Mouse (Mus musculus) intestine, embryonic 16.5 days (tissue): ENCODE data around the gene Psmb11. TPM values are rescaled to one million over a fixed set of nuclear protein-coding genes. Genes with fewer than 3 reads are reported as not detected.
"Not testable (repeated sequence)": the region's sequence is repeated elsewhere in the genome, so short reads cannot be mapped to it uniquely, and the experiment has no call there.

Experiments
- ATAC-seq: fragments of 200-750 bp; cut with Nextera tagmentation; 2 replicates; pipeline ENCODE4 v1.8.0; 2017; ENCODE audit warnings: moderate TSS enrichment, moderate library complexity
- H3K27ac ChIP-seq: fragments of 300-500 bp; sonication (generic); 2 replicates; pipeline ENCODE4 v1.5.1; 2014; ENCODE audit warnings: mild to moderate bottlenecking, low read length
- H3K27me3 ChIP-seq: fragments of 300-500 bp; sonication (generic); replicated peaks from 2 replicates; pipeline ENCODE4 v1.6.1; 2014; ENCODE audit warnings: low read length, control low read depth, mixed read lengths; ENCODE audit not compliant: control insufficient read depth, insufficient read depth
- H3K36me3 ChIP-seq: fragments of 300-500 bp; sonication (generic); 2 replicates; pipeline ENCODE4 v1.6.1; 2014; ENCODE audit warnings: low read length, control low read depth; ENCODE audit not compliant: control insufficient read depth, insufficient read depth
- H3K4me1 ChIP-seq: fragments of 300-500 bp; sonication (generic); 2 replicates; pipeline ENCODE4 v1.6.1; 2014; ENCODE audit warnings: low read length, control low read depth, mixed read lengths; ENCODE audit not compliant: control insufficient read depth, insufficient read depth
- H3K4me2 ChIP-seq: fragments of 300-500 bp; sonication (generic); 2 replicates; pipeline ENCODE4 v1.6.1; 2014; ENCODE audit warnings: low read depth, low read length, control low read depth
- H3K4me3 ChIP-seq: fragments of 300-500 bp; sonication (generic); 2 replicates; pipeline ENCODE4 v1.5.1; 2014; ENCODE audit warnings: mild to moderate bottlenecking, low read length
- H3K9ac ChIP-seq: fragments of 300-500 bp; sonication (generic); 2 replicates; pipeline ENCODE4 v1.6.1; 2014; ENCODE audit warnings: low read depth, low read length
- H3K9me3 ChIP-seq: fragments of 300-500 bp; sonication (generic); 2 replicates; pipeline ENCODE4 v1.6.1; 2016; ENCODE audit warnings: low read length, control low read depth; ENCODE audit not compliant: control insufficient read depth
- WGBS: fragments of 180-500 bp; shearing (Covaris S2); extraction: QIAGEN DNeasy Blood & Tissue Kit; methylation state at CpG from one replicate; pipeline ENCODE4 v1.1.7; 2014; 5-methylcytosine and 5-hydroxymethylcytosine counted together
- polyA plus RNA-seq: library from polyadenylated mRNA; unstranded; fragments of >200 nt; fragmentation: Nextera tagmentation; extraction: Ambion mirVana; gene quantifications from 2 replicates; pipeline ENCODE4 v1.2.1, GENCODE M21; 2015

The Psmb11 gene
- polyA plus RNA-seq, 1 experiment from 2014 or later = not detected

- 92% methylated on average over 16 of the region's 16 CpGs for WGBS
- not testable (repeated sequence) for H3K36me3 ChIP-seq, ATAC-seq
Measured at GRCm38 (mm10) chr14:54614130-54614529, 7.1 kb upstream of the Psmb11 start.

GRCm38 (mm10) chr14:54616226-54616825 is 4.9 kb upstream of the Psmb11 start:
- no peak overlapping the region for H3K27ac ChIP-seq
- H3K4me2 ChIP-seq = no peak overlapping the region
- 92% methylated on average over 16 of the region's 16 CpGs for WGBS

More at GRCm38 (mm10) chr14:54614130-54614529, 7.1 kb upstream of the Psmb11 start:
- not testable (repeated sequence) for H3K27ac ChIP-seq, H3K27me3 ChIP-seq, H3K4me3 ChIP-seq, H3K9ac ChIP-seq, H3K9me3 ChIP-seq, H3K4me2 ChIP-seq, H3K4me1 ChIP-seq

GRCm38 (mm10) chr14:54617152-54617896 is 3.9 kb upstream of the Psmb11 start:
- 2% methylated on average over 38 of the region's 38 CpGs for WGBS
- Histone ChIP-seq H3K4me3 (peak overlapping the region; percentile 91), H3K9me3 (no peaks in the 10 kb centered on the region), H3K27ac (peak overlapping the region; percentile 76), H3K4me1 (peaks cover 5% of the 10 kb centered on the region; the same call in 1 of the 2 replicates), H3K27me3 (no peaks in the 10 kb centered on the region), H3K36me3 (peaks cover 5% of the 10 kb centered on the region; the same call in 1 of the 2 replicates), H3K9ac (peak overlapping the region; percentile 93), H3K4me2 (peak overlapping the region; percentile 80)
- peak; percentile 60 for ATAC-seq

More at GRCm38 (mm10) chr14:54616226-54616825, 4.9 kb upstream of the Psmb11 start:
- Histone ChIP-seq H3K36me3 (peaks cover 7% of the 10 kb centered on the region; the same call in 1 of the 2 replicates), H3K9me3 (no peaks in the 10 kb centered on the region), H3K27me3 (no peaks in the 10 kb centered on the region), H3K9ac (no peak overlapping the region), H3K4me1 (peaks cover 5% of the 10 kb centered on the region; the same call in 1 of the 2 replicates), H3K4me3 (no peak overlapping the region)
- ATAC-seq = no peak

- ATAC-seq = peak; percentile 92
- Histone ChIP-seq H3K9me3 (no peaks in the 10 kb centered on the region), H3K9ac (peak within 1 kb of the TSS; percentile 93), H3K27ac (peak within 1 kb of the TSS; percentile 76), H3K27me3 (no peaks in the 10 kb centered on the region), H3K4me3 (peak within 1 kb of the TSS; percentile 91), H3K4me2 (peak within 1 kb of the TSS; percentile 80), H3K4me1 (peaks cover 5% of the 10 kb centered on the region; the same call in 1 of the 2 replicates), H3K36me3 (peaks cover 5% of the 10 kb centered on the region; the same call in 1 of the 2 replicates)
- whole genome bisulfite sequencing = under 1% methylated on average over 25 of the region's 25 CpGs
Measured at GRCm38 (mm10) chr14:54617897-54618365, 3.3 kb upstream of the Psmb11 start, which contains the start of gene Psmb5. TSS of gene Psmb5 (minus strand) at chr14:54618022.

GRCm38 (mm10) chr14:54623334-54623733 is 2.1 kb downstream of the Psmb11 start:
- 81% methylated on average over 6 of the region's 6 CpGs for WGBS
- H3K4me3 ChIP-seq = no peak overlapping the region
- H3K36me3 ChIP-seq = no peaks in the 10 kb centered on the region
- H3K9ac ChIP-seq = no peak overlapping the region
- H3K9me3 ChIP-seq = no peaks in the 10 kb centered on the region
- no peak for ATAC-seq
- no peaks in the 10 kb centered on the region for H3K27me3 ChIP-seq
- no peak overlapping the region for H3K27ac ChIP-seq
- no peaks in the 10 kb centered on the region for H3K4me1 ChIP-seq
- no peak overlapping the region for H3K4me2 ChIP-seq

- Histone ChIP-seq H3K4me3 (no peak overlapping the region), H3K4me2 (no peak overlapping the region), H3K4me1 (no peaks in the 10 kb centered on the region), H3K9me3 (no peaks in the 10 kb centered on the region), H3K27me3 (no peaks in the 10 kb centered on the region), H3K27ac (no peak overlapping the region), H3K9ac (no peak overlapping the region), H3K36me3 (no peaks in the 10 kb centered on the region)
- 69% methylated on average over 10 of the region's 10 CpGs for WGBS
- ATAC-seq = no peak
Measured at GRCm38 (mm10) chr14:54624976-54625375, 3.7 kb downstream of the Psmb11 start.

- H3K4me1 ChIP-seq = no peaks in the 10 kb centered on the region
- no peak overlapping the region for H3K27ac ChIP-seq
- ATAC-seq = no peak
- H3K27me3 ChIP-seq = no peaks in the 10 kb centered on the region
- 0 out of 2 replicates have a peak, but pooled peaks cover 3% of the 10 kb centered on the region for H3K36me3 ChIP-seq
- no peak overlapping the region for H3K9ac ChIP-seq
- WGBS = 60% methylated on average over 5 of the region's 5 CpGs
- no peak overlapping the region for H3K4me3 ChIP-seq
- no peaks in the 10 kb centered on the region for H3K9me3 ChIP-seq
- H3K4me2 ChIP-seq = no peak overlapping the region
Measured at GRCm38 (mm10) chr14:54628103-54628502, 6.9 kb downstream of the Psmb11 start.

- no peaks in the 10 kb centered on the region for H3K27me3 ChIP-seq
- no peaks in the 10 kb centered on the region for H3K4me1 ChIP-seq
- H3K27ac ChIP-seq = no peak overlapping the region
- 0 out of 2 replicates have a peak, but pooled peaks cover 3% of the 10 kb centered on the region for H3K36me3 ChIP-seq
- no peaks in the 10 kb centered on the region for H3K9me3 ChIP-seq
- WGBS = 89% methylated on average over 2 of the region's 2 CpGs
- no peak overlapping the region for H3K4me3 ChIP-seq
- ATAC-seq = no peak
- no peak overlapping the region for H3K9ac ChIP-seq
- H3K4me2 ChIP-seq = no peak overlapping the region
Measured at GRCm38 (mm10) chr14:54629797-54630196, 8.6 kb downstream of the Psmb11 start.

GRCm38 (mm10) chr14:54630583-54631239 is 9.5 kb downstream of the Psmb11 start:
- H3K27ac ChIP-seq = no peak overlapping the region
- no peak overlapping the region for H3K4me3 ChIP-seq
- H3K9ac ChIP-seq = no peak overlapping the region; the same call in 1 of the 2 replicates
- no peaks in the 10 kb centered on the region for H3K4me1 ChIP-seq
- ATAC-seq = no peak
- H3K36me3 ChIP-seq = 0 out of 2 replicates have a peak, but pooled peaks cover 3% of the 10 kb centered on the region
- no peaks in the 10 kb centered on the region for H3K27me3 ChIP-seq
- WGBS = 80% methylated on average over 11 of the region's 11 CpGs
- no peak overlapping the region for H3K4me2 ChIP-seq
- no peaks in the 10 kb centered on the region for H3K9me3 ChIP-seq
